Mouse (Mus musculus) induced T-regulatory cell, adult 2 months (primary cell): ENCODE measurements at regions not wholly inside any gene's neighbourhood (a gene's known extent, or its start where the extent isn't known, plus 50 kb on each side); places are given as distances from the start of the nearest gene placed in this dataset.
"Not testable (repeated sequence)": the region's sequence is repeated elsewhere in the genome, so short reads cannot be mapped to it uniquely, and the experiment has no call there.

Experiments
- DNase-seq: peaks from one replicate; pipeline ENCODE4 v3.0.0-alpha.2; 2012; ENCODE audit warnings: low read depth

GRCm38 (mm10) chr4:114296380-114296779 is 110.1 kb upstream of the Trabd2b start:
- no peak for DNase-seq

GRCm38 (mm10) chr4:114298517-114298916 is 108.0 kb upstream of the Trabd2b start:
- not testable (repeated sequence) for DNase-seq

GRCm38 (mm10) chr4:114300390-114301012 is 106.0 kb upstream of the Trabd2b start:
- peak; percentile 12 for DNase-seq

GRCm38 (mm10) chr4:114304654-114305053 is 101.9 kb upstream of the Trabd2b start:
- DNase-seq: no peak

- no peak for DNase-seq
Observed at GRCm38 (mm10) chr4:114307491-114307890, 99.0 kb upstream of the Trabd2b start.

GRCm38 (mm10) chr4:114308518-114308917 is 98.0 kb upstream of the Trabd2b start:
- DNase-seq: peak; percentile 22

DNA sequence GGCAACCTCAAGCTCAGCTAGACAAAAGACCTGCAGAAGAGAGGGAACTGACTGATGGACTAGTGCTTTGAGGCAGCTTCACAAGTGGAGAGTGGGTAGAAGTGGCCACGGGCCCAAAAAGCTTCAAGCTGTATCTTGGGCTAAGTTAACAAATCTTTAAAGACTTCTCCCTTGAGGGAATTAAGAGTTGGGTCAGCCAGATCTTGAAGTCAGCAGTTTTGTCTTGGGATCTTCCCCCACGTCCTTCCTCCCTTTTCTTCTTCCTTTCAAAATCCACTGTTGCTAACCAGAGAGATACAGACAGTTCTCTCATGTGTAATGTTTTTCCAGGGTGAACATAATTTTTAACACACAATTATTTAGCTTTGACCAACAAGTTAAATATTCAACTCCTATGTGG is 91.5 kb upstream of the Trabd2b start:
- DNase-seq: no peak

GRCm38 (mm10) chr4:114315556-114315955 is 91.0 kb upstream of the Trabd2b start:
- DNase-seq: no peak

GRCm38 (mm10) chr4:114317076-114317475 is 89.4 kb upstream of the Trabd2b start:
- DNase-seq: no peak

- DNase-seq: no peak
Observed at GRCm38 (mm10) chr4:114320076-114320475, 86.4 kb upstream of the Trabd2b start.

- no peak for DNase-seq
Observed at GRCm38 (mm10) chr4:114321516-114322339, 84.8 kb upstream of the Trabd2b start.

- no peak for DNase-seq
Observed at GRCm38 (mm10) chr4:114329978-114330377, 76.5 kb upstream of the Trabd2b start.

- no peak for DNase-seq
Observed at GRCm38 (mm10) chr4:114331161-114331560, 75.4 kb upstream of the Trabd2b start.

- no peak for DNase-seq
Observed at GRCm38 (mm10) chr4:114334850-114335249, 71.7 kb upstream of the Trabd2b start.

- no peak for DNase-seq
Observed at GRCm38 (mm10) chr4:114336029-114336746, 70.3 kb upstream of the Trabd2b start.

DNA sequence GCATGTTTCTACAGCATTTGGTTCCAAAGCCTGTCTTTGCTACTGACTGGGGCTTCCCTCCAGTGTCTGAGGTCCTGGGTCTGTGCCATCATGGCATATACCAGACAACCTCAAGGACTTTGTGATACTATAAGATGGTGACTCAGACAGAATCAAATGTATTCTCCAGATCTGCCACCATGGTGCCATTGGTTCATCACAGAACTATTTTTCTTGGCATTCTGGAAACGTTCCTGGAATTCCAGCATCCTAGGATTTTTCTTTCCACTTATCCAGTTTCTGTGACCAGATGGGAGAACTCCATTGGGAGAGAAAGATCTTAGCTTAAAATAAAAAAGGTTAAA is 69.8 kb upstream of the Trabd2b start:
- DNase-seq: no peak

- DNase-seq: no peak
Observed at GRCm38 (mm10) chr4:114339793-114340192, 66.7 kb upstream of the Trabd2b start.

DNA sequence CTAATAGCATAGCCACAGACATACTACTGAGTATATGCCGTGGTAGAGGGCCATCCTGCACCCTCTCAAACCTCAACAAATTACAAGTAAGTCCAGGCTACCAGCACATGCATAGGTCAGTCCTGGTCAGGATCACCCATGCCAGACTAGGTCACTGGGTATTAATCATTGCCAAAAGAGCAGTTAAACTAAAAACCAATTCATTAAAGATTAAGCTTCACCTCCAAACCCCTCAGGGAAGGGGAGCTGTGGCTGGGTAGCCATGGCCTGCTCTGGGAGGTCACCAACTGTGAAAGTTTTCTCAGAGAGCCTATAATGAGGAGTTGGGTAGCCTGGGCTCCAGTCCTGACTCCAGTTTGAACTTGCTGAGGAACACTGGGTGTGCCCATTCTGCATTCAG is 61.4 kb upstream of the Trabd2b start:
- DNase-seq: no peak

DNA sequence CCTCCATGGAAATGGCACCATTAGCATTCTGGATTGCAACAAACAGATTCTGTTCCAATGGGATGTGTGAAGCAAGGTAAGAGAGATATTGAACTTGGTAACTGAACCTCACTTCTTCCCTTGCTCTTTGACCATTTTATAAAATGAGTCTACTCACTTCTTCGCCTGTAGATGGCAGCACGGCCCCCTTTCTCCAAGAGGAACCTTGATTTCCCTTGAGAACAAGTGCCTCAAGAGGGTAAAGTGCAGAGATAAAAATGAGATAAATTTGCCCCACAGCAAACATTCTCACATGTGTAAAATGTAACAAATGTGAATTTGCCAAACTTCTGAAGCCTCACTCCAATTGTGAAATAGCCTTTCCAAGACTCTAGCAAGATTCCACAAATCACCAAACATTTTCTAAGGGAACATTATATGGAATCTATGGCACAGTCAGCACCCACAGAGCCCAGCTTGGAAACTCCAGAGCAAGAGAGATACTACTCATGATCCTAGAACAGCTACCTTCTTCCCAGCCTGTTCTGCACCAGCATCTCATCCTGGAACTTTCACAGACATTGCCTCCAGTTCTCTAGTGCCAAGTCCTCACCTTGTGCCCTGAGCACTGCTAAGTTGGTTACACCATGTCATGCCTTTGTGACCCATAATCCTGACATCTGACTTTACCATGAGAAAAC is 60.3 kb upstream of the Trabd2b start:
- DNase-seq: peak; percentile 21

DNA sequence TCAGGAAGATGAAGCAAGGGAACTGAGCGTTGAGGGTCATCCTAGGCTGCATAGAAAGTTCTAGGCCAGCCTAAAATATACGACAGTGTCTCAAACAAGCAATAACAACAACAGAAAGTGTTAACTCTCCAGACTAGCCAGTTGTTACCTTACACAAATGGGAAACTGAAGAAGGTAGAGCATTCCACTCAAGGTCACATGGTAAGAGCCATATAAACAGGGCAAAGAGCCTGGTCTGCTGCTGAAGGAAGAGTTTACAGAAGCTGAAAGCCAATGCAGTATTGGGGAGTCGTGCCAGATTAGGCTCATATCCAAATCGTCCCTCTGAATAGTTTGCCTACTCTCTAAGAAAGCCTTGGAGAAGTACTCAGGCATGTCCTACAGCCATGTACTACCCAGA is 59.6 kb upstream of the Trabd2b start:
- DNase-seq: no peak

- DNase-seq: no peak
Observed at GRCm38 (mm10) chr4:114349601-114350000, 56.9 kb upstream of the Trabd2b start.

DNA sequence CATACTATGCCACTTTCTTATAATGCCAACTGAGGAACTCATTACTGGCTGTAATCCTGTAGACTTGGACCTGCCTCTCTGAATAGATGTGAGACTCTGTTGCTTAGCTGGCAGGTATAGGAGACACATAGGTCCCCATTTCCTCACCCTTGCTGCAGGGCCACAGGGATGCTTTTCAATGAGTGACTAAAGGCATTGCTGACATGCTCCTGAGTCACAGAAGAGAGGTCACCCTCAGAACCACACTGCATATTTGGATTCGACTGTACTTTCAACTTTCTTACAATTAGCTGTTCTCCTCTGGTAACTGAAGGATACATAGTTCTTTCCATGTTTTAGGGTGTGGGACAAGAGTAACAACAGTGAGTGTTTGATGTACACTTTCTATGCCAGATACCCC is 55.2 kb upstream of the Trabd2b start:
- no peak for DNase-seq
